Mouse (Mus musculus) spleen, postnatal 4 days (tissue): ENCODE results near the gene Xxylt1.

Experiments used
- DNase-seq, 2 experiments: peaks; one replicate each; pipeline ENCODE4 v3.0.0; 2022; ENCODE audit warnings: low spot score in 2 of 2

Gene Xxylt1

GRCm38 (mm10) chr16:30956141-30956540 is 125.1 kb downstream of the Xxylt1 start:
- no peak for DNase-seq

GRCm38 (mm10) chr16:30948636-30949035 is 132.6 kb downstream of the Xxylt1 start:
- no peak for DNase-seq

- DNase-seq, result no peak
Observed at GRCm38 (mm10) chr16:30948216-30948615, 133.0 kb downstream of the Xxylt1 start.

- DNase-seq, result no peak
Observed at GRCm38 (mm10) chr16:30944886-30945285, 136.3 kb downstream of the Xxylt1 start.

- no peak for DNase-seq
Observed at GRCm38 (mm10) chr16:30943919-30944318, 137.3 kb downstream of the Xxylt1 start.

GRCm38 (mm10) chr16:30940699-30941098 is 140.5 kb downstream of the Xxylt1 start:
- DNase-seq, result no peak

GRCm38 (mm10) chr16:30939903-30940302 is 141.3 kb downstream of the Xxylt1 start:
- DNase-seq, result no peak

GRCm38 (mm10) chr16:30939210-30939609 is 142.0 kb downstream of the Xxylt1 start:
- no peak for DNase-seq

- DNase-seq, result no peak
Observed at GRCm38 (mm10) chr16:30938664-30939063, 142.6 kb downstream of the Xxylt1 start.

GRCm38 (mm10) chr16:30937665-30938064 is 143.6 kb downstream of the Xxylt1 start:
- DNase-seq, result no peak

- DNase-seq, result no peak
Observed at GRCm38 (mm10) chr16:30936471-30936870, 144.8 kb downstream of the Xxylt1 start.

- no peak for DNase-seq
Observed at GRCm38 (mm10) chr16:30936012-30936461, 145.2 kb downstream of the Xxylt1 start.

GRCm38 (mm10) chr16:30934967-30935690 is 146.1 kb downstream of the Xxylt1 start:
- no peak for DNase-seq

- no peak for DNase-seq
Observed at GRCm38 (mm10) chr16:30934205-30934780, 146.9 kb downstream of the Xxylt1 start.

GRCm38 (mm10) chr16:30933366-30933765 is 147.9 kb downstream of the Xxylt1 start:
- no peak for DNase-seq

GRCm38 (mm10) chr16:30932791-30933190 is 148.4 kb downstream of the Xxylt1 start:
- no peak for DNase-seq

- no peak for DNase-seq
Observed at GRCm38 (mm10) chr16:30932196-30932595, 149.0 kb downstream of the Xxylt1 start.

GRCm38 (mm10) chr16:30929165-30929564 is 152.1 kb downstream of the Xxylt1 start:
- DNase-seq, result no peak

- peak in 1 of 2 experiments; percentile 47 for DNase-seq
Observed at GRCm38 (mm10) chr16:30928076-30928750, 153.0 kb downstream of the Xxylt1 start.

- no peak for DNase-seq
Observed at GRCm38 (mm10) chr16:30925496-30925895, 155.7 kb downstream of the Xxylt1 start.

GRCm38 (mm10) chr16:30923899-30924298 is 157.3 kb downstream of the Xxylt1 start:
- DNase-seq, result no peak

- no peak for DNase-seq
Observed at GRCm38 (mm10) chr16:30922548-30922947, 158.7 kb downstream of the Xxylt1 start.

- DNase-seq, result no peak
Observed at GRCm38 (mm10) chr16:30918866-30919265, 162.4 kb downstream of the Xxylt1 start.
